Mouse (Mus musculus) right cerebral cortex, postnatal 25 days (tissue): ENCODE data around the gene Pfkp.

ENCODE experiments used
- DNase-seq: peaks from one replicate; pipeline ENCODE4 v3.0.0; 2022

The Pfkp gene

DNA sequence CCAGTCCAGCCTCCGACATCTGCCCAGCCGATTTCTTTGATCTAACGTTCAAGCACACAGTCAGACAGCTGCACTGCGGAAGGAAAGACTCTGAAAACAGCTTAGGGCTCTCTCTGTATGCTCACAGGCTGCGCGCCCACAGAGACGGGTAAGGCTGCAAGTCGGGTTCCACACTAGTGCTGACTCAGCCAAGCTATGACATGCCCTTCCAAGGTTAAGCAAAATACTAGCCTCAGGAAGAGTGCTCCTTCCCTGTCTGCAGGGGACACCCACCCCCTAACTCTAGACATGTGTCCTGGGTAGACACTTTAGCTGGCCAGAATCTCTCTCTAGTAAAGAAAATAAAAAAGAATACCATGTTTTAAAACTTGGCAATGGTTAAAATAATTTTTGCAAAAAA lies 48.0 kb downstream of the Pfkp start:
- DNase-seq = no peak

- DNase-seq = no peak
These were observed 50.8 kb downstream of the Pfkp start for GRCm38 (mm10) chr13:6597801-6598200.

- DNase-seq = no peak
These were observed 53.2 kb downstream of the Pfkp start for GRCm38 (mm10) chr13:6595403-6595802.

DNA sequence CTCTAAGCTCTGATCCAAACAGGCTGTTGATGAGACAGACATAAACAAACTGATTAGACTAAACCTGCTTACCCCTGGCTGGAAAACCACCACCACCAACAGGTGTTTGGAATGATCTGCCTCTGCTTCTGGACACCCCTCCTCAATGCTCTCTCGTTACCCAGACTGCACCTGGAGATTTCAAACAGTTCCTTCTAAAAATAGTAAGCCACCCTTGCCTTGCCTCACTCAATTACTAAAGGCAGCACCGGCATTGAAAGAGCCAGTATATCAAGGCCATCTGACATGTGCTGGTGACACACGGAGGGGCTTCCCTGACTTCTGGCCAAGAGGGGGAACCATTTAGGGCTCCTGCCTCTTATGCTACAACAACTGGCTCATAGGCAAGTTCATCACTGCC lies 57.7 kb downstream of the Pfkp start:
- no peak for DNase-seq

DNA sequence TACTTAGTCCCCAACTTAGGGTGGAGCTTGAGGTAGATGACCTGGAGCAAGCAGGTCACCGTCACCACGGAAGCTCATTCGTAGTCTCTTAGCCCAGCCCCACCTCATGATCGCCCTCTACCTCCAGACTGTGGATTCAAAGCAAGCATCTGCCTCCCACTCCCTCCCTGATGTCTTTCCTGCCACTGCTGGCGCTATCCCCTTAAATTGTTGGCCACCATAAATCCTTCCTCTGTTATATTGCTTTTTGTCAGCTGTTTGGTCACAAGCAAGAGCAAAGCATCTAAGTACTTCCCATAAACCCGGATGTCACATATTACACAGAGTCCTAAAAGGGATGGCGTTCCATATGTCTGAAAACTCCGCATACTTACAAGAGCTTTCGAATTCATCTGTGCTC lies 62.6 kb downstream of the Pfkp start:
- DNase-seq = no peak

GRCm38 (mm10) chr13:6583499-6584125 lies 65.0 kb downstream of the Pfkp start:
- no peak for DNase-seq

DNA sequence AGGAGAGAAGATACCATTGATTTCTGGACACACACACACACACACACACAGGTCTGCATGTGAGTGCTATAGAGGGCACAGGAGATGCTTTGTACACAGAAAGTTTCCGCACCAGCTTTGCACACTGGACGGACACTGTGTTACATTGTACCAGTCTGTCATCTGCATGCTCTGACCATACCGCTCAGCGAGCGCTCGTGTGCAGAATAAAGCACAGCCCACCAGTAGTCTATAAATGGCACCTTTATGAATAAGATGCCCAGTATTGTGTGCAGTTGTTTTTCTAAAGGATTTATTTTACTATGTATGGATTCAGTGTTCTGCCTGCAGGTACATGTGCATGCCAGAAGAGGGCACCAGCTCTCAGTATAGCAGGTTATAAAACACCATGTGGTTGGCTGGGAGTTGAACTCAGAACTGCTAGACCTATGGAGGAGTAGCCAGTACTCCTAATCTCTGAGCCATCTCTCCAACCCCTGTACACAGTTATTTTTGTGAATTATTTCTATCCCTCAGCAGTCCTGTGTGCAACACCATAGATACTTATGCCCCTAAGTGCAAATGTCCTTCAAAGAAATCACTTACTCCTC lies 72.6 kb downstream of the Pfkp start:
- DNase-seq = no peak

GRCm38 (mm10) chr13:6565571-6565970 lies 83.0 kb downstream of the Pfkp start:
- no peak for DNase-seq

- no peak for DNase-seq
These were observed 86.2 kb downstream of the Pfkp start for GRCm38 (mm10) chr13:6562409-6562808.

DNA sequence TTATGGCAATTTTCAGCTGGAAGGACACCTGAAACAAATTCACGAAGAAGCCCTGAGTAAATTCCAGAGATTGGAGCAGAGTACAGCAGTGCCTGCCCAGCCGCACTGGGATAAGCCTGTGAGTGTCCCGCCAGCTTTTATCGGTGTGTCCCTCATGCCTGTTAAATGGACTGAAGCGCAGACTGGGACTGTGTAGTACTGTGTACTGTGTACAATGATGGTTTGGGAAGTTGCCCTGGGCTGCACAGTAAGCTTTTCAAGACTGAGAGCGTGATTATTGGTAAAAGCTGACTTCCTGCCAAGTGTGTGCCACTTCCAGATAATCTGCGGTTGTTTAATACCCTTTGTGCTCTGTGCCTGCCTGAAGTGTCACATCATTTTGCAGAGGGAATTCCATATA lies 90.8 kb downstream of the Pfkp start:
- DNase-seq = no peak

DNA sequence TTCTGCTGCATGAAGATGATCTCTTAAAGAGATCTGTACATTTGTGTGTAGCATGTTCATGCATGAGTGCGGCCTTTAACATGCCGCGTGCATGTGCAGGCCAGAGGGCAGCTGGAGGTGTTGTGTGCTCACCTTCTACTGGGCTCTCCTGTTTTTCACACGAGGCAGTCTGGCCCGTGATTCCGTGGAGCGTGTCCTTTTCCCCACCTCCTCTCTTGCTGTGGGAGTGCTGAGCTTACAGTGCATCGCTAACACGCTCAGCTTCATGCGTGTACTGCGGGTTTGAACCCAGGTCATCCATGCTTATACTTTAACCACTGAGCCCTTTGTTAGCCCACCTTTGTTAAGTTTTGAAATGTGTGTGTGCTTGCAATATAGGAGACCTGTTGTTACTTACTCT lies 92.9 kb downstream of the Pfkp start:
- no peak for DNase-seq

DNA sequence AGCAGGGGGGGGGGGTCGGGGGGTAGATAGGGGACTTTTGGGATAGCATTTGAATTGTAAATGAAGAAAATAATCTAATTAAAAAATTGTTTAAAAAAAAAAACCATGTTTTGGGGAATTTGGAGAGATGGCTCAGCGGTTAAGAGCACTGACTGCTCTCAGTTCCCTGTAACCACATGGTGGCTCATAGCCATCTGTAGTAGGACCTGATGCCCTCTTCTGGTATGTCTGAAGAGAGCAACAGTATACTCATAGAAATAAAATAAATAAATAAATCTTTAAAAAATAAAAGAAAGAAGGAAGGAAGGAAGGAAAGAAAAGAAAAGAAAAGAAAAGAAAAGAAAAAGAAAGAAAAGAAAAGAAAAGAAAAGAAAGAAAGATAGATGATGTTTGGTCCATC lies 94.9 kb downstream of the Pfkp start:
- DNase-seq = no peak

DNA sequence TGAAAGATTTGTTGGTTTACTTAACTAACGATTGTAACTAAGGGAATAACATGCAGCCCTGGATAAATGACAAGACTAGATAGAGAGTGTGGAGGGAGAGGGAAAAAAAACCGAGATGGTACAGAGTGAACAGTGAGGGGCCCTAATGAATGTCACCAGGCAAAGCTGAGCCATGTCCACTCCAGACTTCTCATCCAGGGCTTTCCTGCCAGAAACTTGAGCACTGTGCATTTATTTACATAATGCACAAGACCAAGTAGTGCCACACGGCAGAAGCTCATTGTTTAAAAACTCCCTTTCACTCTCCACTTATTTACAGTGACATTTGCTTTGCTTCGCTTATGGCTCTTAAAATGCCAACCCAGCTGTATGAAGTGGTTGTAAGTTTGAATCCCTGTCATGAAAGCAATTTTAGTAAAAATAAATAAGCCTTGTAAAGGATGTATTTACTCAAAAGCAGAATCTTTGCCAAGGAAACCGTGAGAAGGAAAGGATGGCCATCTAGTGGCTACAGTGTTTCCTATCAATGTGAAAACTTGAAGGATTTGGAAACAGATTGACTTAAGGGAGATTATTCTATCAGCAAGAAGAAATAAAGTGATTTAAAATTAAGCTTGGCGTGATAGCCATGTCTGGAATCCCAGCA lies 113.2 kb downstream of the Pfkp start:
- no peak for DNase-seq

DNA sequence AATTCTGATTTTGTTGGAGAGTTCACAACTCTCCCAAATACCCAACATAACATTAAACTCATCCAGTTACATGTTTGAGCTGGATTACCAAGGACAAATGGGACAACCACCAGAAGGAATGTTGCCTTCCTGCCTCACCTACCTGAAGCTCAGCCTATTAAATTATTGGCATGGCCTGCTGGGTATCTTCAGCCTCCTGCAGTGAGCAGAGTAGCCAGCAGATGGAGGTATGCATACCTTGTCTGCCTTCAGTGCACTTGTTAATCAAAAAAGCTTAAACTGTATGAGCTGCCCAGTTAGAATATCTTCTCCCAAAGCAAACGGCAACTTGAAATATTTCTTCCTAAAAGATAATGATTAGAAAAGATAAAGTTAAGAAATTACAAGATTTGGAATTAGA lies 115.9 kb downstream of the Pfkp start:
- no peak for DNase-seq
